Mouse (Mus musculus): Measurements from ENCODE around the gene Sacm1l.

Gene Sacm1l

DNA sequence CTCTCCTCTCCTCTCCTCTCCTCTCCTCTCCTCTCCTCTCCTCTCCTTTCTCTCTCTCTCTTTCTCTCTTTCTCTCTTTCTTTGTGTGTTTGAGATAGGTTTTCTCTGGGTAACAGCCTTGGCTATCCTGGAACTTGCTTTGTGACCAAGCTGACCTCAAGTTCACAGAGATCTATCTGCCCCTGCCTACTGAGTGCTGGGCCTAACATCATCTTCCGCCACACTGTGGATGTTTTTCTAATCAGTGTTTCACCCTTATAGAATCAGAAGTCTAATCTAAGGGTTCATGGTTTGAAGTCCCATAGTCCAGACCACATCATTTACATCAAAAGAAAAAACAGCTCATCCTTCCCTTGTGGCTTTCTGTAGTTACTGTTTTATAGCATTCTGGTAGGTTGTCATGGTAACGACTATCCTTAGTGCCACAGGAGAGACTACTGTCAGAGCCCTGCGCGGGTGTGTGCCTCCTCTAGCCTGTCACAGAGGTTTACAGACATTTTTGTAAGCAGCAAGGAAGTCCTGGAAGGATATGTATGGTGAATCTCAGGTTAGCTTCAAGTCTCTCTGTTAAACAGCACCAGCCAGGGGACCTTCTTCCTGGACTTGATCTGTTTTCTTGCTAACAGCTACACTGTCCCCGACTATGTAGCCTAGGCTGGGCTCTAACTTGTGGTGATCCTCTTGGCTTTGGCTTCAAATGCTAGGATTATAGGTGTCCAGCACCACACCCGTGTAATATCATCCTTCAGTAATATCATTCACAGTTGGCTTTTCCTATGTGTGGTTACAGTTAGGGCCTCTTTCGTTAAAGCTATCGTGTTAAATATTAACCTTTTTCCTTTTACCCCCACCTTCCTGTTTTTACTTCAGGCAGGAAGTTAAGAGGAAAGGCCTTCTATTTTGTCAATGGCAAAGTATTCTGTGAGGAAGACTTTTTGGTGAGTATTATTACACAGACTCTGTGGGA lies 19.6 kb upstream of the Sacm1l start:
- DNase-seq (ENCODE audit: low spot score), result peak; percentile 30

DNA sequence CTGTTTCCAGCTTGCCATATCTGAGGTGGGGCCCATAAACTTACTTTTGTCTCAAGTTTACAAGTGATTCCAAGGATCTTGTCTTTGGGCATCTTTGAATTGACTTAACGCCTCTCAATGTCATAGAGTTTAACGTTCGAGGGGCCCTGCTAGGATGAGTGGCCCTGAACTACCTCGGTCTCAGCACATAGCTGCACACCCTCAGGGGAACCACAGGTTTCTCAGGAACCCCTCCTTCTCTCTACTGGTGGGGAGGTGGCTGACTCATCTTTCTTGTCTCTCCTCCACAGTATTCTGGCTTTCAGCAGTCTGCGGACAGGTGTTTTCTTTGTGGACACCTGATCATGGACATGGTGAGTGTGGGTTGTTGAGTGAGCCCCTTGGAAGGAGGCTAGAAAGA lies 18.6 kb upstream of the Sacm1l start:
- no peak for DNase-seq (ENCODE audit: low spot score)

DNA sequence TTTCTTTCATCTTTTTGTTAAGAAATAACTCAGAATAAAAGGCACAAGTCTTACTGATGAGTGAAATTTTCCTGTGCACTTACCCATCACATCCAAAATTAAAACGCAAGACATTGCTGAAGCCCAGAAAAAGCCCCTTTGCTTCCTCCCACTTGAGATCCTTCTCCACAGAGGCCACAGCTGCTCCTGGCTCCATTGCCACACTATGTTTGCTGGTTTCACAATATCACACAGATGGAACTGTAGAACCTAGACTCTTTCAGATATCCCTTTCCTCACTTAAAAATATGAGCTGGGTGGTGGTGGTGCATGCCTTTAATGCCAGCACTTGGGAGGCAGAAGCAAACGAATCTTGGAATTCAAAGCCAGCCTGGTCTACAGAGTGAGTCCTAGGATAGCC lies 17.1 kb upstream of the Sacm1l start:
- DNase-seq (ENCODE audit: low spot score), result no peak

- peak; percentile 67 for DNase-seq (ENCODE audit: low spot score)
These were observed 14.5 kb upstream of the Sacm1l start for GRCm38 (mm10) chr9:123515087-123515486.

- DNase-seq (ENCODE audit: low spot score), result no peak
These were observed 12.7 kb upstream of the Sacm1l start for GRCm38 (mm10) chr9:123516641-123517385.

- no peak for DNase-seq (ENCODE audit: low spot score)
These were observed 10.3 kb upstream of the Sacm1l start for GRCm38 (mm10) chr9:123518969-123519894.

- no peak for DNase-seq (ENCODE audit: low spot score)
These were observed 8.8 kb upstream of the Sacm1l start for GRCm38 (mm10) chr9:123520735-123521134.

DNA sequence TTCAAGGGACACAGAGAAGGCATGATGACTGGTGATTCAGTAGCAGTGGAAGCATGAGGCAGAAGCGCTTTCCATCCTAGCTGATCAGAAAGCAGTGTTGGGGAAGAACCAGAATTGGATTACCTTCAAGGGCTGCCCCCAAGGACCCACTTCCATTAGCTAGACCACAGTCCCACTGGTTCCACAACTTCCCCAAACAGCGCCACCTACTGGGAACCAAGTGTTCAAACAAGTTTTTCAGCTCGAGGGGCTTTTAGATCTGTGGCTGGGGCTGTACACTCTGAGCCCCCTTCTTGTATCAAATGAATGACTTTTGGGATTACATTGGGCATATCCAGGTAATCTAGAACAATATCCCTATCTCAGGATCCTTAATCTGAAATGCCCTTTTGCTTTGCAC lies 5.9 kb upstream of the Sacm1l start:
- peak; percentile 19 for DNase-seq (ENCODE audit: low spot score)

- peak; percentile 78 for DNase-seq (ENCODE audit: low spot score)
These were observed 4.5 kb upstream of the Sacm1l start for GRCm38 (mm10) chr9:123525095-123525494.

- no peak for DNase-seq (ENCODE audit: low spot score)
These were observed 3.1 kb upstream of the Sacm1l start for GRCm38 (mm10) chr9:123526502-123526901.

DNA sequence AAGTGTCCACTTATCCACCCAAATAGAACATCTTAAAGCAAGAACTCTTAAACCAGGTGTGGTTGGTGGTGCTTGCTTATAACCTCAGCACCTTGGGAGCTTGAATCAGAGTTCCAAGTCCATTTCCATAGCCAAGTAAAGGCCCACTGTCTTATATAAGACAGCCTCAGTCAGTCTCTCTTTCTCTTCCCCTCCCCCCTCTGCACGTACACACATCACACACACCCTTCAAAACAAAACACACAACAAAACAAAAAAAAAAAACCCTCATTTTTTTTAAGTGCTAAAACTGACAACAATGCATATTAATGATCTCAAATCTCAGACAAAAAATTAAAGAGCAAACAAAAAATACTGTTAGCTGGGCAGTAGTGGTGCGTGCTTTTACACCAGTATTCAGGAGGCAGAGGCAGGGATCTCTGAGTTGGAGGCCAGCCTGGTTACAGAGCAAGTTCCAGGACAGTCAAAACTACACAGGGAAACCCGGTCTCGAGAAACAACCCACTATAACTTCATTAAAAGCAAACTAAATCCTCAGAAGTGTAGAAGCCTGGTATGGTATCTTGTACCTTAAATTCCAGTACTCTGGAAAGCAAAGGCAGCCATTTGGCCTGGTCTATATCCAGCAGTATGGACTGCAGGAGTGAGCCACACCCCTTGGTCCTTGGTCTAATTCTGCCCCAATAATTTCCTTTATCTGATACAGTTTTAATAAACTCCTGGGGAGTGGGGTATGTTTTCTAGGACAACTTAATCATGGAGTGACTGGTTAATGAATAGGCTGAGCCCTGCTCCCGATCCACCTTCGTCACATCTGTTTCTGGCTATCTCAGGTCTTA lies 1.3 kb upstream of the Sacm1l start:
- DNase-seq (ENCODE audit: low spot score), result peak; percentile 26

DNA sequence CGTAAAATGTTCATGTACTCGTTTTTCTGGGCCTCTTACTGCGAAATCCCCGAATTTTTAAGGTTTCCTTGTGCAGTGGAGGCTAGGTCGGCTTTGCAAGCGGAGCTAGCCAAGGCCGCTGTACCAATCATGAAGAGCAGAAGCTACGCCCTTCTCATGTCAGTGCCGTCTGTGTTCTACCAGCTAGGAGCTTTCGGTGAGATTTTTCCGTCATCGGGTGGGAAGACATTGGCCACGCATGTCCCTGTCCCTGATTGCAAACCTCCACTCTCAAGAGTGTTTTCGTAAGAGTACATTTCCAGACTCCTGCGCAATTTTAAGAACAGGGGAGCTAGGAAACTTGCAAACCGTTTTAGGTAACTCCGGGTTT lies 648 bp upstream of the Sacm1l start:
- peak; percentile 72 for DNase-seq (ENCODE audit: low spot score)

DNA sequence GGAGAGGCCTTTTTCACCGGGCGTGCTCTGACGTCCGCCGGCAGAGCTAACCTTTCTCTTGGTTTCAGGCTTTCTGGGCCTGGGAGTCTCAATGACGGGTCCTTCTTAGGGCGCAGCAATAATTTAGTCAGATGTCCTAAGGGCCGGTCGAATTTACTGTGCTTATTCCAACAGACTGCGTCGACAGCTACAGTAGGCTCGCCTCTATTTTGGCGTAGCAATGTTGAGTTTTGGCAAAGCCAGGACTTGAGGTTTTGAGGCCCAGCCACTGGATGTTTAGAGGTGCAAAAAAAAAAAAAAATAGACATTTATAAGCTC lies 558 bp downstream of the Sacm1l start:
- peak; percentile 54 for DNase-seq (ENCODE audit: low spot score)

GRCm38 (mm10) chr9:123530566-123531130 lies 1.1 kb downstream of the Sacm1l start:
- peak; percentile 25 for DNase-seq (ENCODE audit: low spot score)

DNA sequence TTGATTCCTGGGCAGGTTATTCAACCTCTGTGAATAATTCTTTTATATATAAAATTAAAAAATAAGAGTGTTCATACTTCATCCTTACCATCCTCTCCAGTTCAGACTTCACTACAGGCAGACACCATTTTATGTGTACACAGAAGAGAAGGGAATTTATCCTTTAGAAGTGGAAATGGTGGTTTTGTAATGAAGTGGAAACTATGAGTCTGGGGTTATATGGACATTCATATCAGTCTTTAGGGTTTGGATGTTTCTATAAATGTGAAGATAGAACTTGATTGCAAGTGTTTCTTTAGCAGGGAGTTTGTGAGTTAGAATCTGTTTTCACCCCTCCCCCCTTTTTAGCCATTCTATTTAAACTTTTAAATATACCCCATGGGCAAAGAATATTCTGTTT lies 1.7 kb downstream of the Sacm1l start:
- DNase-seq (ENCODE audit: low spot score), result no peak

- no peak for DNase-seq (ENCODE audit: low spot score)
These were observed 7.1 kb downstream of the Sacm1l start for GRCm38 (mm10) chr9:123536613-123537012.

DNA sequence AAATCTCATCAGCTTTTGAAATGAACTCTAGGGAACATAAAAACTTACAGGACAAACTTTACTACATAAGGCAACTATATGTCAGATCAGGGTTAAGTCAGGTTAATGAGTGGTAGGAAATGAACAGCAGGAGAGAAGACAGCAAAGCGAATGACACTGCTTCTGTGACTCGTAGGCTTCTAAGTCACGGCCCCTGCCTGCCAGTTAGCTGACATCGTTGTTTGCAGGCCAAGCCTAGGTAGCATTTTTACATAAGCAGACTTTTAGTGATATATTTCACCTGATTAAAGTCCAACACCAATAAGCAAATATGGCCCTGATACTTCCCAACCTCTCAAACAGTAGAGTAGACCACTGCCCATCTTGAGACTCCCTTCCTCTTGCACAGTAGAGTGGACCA lies 8.6 kb downstream of the Sacm1l start:
- DNase-seq (ENCODE audit: low spot score), result no peak

- no peak for DNase-seq (ENCODE audit: low spot score)
These were observed 9.5 kb downstream of the Sacm1l start for GRCm38 (mm10) chr9:123539093-123539492.

DNA sequence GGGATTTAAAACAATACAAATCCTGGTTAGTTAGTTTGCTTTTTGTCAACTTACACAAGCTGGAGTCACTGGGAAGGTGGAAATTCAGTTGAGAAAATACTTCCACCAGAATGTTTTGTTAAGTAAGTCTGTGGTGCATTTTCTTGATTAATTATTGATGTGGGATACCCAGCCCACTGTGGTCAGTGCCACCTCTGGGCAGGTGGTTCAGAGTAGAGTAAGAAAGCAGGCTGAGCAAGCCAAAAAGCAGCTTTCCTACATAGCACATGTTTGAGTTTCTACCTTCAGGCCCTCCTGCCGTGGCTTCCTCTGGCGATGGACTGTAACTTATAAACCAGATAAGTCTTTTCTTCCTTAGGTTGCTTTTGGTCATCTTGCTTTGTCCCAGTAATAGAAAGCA lies 10.3 kb downstream of the Sacm1l start:
- no peak for DNase-seq (ENCODE audit: low spot score)

- DNase-seq (ENCODE audit: low spot score), result no peak
These were observed 25.0 kb downstream of the Sacm1l start for GRCm38 (mm10) chr9:123554599-123554998.
